Mouse (Mus musculus) right cerebral cortex, postnatal 10 days (tissue): Measurements from ENCODE around the gene Adamts17.
A peak's percentile ranks its signal among the peaks of the same experiment; 100 is the strongest.

Experiments
- DNase-seq, 2 experiments: peaks; one replicate each; pipeline ENCODE4 v3.0.0; 2021; ENCODE audit warnings: low spot score in 2 of 2

The Adamts17 gene

GRCm38 (mm10) chr7:66839463-66840007 is at the start of gene Adamts17:
TSS of gene Adamts17 (plus strand) at chr7:66839735.
- peak; percentile 96 to 98 for DNase-seq

DNA sequence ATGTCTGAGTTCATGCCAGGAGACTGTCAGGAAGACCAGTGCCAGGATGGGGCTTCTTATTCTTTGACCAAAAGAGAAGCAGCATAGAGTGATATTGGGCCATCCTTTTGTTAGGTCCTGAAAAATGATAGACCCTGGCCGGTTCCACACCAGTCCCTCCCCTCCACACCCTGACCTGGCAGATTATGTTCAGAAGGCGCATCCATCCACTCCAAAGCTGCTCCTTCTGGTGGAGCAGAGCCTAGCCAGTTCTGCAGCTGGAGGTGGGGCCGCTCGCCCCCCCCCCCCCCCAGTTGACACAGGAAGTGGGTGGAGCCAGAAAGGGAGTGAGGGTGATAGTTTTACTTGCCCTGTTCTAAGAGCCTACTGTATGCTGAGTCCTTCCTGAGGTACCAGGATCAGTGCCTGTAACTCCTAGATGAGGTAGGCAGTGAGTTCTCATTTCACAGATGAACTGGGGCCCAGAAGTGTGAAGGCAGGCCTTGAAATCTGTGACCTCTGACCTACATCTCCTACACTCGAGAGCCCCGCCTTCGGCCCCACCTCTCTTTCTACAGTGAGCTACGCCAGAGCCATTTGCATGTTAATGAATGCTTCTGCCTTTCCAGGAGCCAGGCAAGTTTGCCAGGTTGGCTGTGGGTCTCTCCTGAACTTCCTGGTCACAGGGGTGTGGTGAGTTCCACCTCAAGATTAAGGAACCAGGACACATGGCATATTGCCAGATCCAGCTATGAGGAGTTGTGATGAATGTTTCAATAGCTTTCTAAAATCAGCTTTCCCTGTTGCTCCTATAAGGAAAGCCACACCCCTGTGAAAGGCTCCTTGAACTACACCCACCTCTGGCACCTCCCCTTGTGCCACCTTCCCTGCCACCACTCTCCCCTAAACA is 49.4 kb upstream of the Adamts17 start:
- no peak for DNase-seq

GRCm38 (mm10) chr7:66791022-66791421 is 48.5 kb upstream of the Adamts17 start:
- DNase-seq: no peak

DNA sequence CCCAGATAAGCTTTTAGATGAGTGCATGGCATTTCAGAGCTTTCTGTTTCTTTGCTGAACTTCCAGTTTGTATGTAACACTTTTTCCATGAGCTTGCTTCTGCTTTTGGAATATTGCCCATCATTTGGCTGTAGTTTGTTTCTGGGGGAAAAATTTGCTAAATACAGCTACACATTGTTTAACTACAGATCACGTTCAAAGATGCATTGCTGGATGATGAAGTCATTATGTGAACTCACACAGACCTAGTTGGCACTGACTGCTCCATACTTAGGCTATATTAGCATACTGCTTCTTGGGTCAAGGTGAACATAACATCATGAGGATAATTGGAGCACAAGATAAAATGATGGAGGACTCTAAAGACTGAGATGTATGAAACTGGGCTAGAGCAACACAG is 42.6 kb upstream of the Adamts17 start:
- no peak for DNase-seq

DNA sequence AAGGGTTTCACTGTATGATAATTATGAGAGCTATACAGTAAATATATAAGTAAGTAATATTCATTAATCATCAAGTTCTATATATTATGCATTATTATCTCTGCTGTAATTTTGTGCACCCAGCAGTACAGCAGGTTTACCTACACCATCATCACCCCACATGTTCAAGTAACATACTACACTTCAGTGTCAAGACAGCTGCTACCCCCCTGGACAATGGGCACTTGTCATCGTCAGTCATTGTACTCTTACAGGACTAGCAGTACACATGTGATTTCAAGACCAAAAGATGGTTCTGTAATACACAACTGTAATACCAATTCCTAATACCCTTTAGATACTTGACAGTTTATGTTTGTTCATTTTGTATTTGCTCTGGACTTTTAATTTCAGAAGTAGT is 42.2 kb upstream of the Adamts17 start:
- no peak for DNase-seq

GRCm38 (mm10) chr7:66798826-66799225 is 40.7 kb upstream of the Adamts17 start:
- DNase-seq: peak; percentile 22 to 27

DNA sequence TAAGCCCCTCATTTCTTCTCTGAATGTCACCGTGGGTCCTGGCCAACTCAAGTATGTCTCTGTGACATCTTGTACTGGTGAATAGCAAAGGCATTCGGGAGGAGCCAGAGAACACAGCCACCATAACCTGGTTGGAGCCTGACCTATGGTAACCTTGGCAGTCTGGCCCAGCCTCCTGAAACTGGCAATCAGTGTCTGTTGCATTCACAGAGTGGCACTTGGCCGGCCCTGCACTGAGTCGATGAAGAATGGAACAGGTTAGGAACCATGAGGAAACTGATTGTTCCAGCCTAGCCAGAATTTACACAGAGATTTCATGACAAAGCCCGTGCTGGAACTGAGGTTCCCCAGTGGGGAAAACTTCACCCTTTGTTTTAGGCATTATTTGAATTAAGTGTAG is 38.8 kb upstream of the Adamts17 start:
- DNase-seq: no peak

DNA sequence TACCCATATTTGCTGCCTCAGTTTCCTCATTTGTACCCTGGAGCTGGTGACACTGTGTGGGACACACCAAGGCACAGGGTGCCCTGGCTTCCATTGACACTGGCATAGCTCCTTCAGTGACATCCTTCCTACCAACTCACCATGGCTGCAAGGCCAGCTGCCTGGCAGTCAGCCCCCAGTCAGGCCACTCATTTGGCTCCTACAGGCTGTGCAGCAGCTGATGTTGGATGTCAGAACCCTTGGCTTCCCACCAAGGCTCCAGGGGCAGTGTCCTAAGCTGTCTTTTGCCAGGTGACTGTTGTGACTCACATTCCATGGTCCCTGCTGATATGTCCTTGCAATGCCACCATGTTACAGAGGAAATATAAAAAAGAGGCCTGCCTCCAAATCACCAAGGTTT is 37.8 kb upstream of the Adamts17 start:
- peak in 1 of 2 experiments; percentile 33 for DNase-seq

GRCm38 (mm10) chr7:66803798-66804197 is 35.7 kb upstream of the Adamts17 start:
- no peak for DNase-seq

GRCm38 (mm10) chr7:66806801-66807200 is 32.7 kb upstream of the Adamts17 start:
- no peak for DNase-seq

GRCm38 (mm10) chr7:66810436-66810835 is 29.1 kb upstream of the Adamts17 start:
- DNase-seq: no peak

- DNase-seq: no peak
Measured at GRCm38 (mm10) chr7:66811294-66811693, 28.2 kb upstream of the Adamts17 start.

- no peak for DNase-seq
Measured at GRCm38 (mm10) chr7:66812289-66812688, 27.2 kb upstream of the Adamts17 start.

DNA sequence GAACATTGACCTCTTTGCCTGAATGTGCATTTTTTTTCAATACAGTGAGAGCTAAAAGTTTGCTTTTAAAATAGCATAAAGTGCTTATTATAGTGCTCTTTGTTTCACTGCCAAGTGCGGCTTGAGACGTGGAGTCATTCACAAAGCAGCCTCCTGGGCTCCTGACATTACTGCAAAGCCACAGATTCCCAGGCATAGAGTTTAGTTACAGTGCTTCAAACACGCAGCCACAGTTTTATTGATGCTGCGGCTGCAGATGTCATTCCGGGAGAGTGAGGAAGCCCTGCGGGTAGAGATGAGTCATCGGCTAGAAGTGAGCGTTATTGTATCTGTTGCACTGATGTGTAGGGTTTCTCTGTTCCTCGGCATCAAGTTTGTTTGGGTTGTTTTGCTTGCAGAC is 26.8 kb upstream of the Adamts17 start:
- DNase-seq: peak in 1 of 2 experiments; percentile 38

- DNase-seq: no peak
Measured at GRCm38 (mm10) chr7:66813172-66813571, 26.4 kb upstream of the Adamts17 start.

- DNase-seq: no peak
Measured at GRCm38 (mm10) chr7:66815526-66815925, 24.0 kb upstream of the Adamts17 start.

DNA sequence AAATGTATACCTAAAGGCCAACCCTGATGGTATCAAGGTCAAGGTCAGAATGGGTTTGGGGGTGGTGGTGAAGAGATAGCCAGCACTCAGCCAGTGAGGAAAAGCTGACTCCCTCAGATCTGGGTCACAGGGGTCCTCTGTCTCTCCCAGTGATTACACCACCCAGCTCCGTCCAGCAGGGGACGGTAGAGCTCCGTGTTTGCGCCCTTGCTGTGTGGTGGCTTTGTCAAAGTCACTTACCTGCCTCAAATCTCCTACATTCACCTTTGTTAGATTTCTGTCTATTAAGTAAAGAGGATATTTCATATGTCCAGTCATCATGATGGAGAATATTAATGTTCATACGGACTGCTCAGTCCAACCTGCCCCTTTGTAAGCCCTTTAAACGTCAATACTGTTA is 19.5 kb upstream of the Adamts17 start:
- peak in 1 of 2 experiments; percentile 50 for DNase-seq

GRCm38 (mm10) chr7:66830803-66831202 is 8.7 kb upstream of the Adamts17 start:
- DNase-seq: no peak

- DNase-seq: peak; percentile 45 to 64
Measured at GRCm38 (mm10) chr7:66831295-66831694, 8.2 kb upstream of the Adamts17 start.

DNA sequence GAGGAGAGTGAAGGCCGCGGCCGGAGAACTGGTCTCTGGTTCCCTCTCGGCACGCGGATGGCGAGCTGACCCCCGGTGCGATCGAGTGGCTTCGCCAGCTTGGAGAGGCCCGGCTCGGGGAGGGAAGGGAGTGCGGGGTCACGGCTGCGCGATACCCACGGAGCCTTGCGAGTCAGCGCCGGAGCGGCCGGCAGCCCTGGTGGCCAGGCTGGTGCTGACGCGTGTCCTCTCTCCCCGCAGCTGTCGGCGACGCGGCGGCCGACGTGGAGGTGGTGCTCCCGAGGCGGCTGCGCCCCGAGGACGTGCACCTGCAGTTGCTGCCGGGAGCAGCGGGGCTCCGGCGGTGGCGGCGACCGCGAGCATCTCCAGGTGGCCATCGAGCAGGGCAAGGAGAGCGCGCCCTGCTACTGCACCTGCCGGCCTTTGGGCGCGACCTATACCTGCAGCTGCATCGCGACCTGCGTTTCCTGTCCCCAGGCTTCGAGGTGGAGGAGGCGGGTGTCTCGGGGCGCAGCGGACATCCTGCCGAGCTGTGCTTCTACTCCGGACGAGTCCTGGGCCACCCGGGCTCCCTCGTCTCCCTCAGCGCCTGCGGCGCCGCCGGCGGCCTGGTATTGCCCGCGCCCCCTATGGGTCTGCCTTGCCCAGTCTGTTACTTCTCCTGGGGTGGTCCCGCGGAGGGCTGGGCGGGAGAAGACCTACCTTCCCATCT is 629 bp downstream of the Adamts17 start:
- peak; percentile 58 to 67 for DNase-seq

DNA sequence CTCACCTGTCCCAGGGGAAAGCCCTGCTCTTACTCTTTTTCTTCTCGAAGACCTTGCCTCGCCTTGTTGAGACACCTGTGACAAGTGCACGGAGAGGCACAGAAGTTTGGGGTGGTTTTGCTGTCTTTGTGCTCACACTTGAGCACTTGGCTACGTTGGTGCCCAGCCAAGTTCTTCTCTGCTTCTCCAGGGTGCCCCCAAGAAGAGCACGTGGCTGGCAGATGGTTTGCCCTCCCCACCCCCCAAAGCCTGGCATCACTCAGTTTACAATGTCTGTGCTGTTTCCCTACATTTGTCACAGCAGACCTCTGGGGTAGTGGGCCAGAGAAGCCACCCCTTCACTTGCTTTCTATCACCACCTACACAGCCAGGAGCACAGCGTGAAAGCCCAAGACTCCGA is 1.6 kb downstream of the Adamts17 start:
- peak; percentile 52 to 58 for DNase-seq

DNA sequence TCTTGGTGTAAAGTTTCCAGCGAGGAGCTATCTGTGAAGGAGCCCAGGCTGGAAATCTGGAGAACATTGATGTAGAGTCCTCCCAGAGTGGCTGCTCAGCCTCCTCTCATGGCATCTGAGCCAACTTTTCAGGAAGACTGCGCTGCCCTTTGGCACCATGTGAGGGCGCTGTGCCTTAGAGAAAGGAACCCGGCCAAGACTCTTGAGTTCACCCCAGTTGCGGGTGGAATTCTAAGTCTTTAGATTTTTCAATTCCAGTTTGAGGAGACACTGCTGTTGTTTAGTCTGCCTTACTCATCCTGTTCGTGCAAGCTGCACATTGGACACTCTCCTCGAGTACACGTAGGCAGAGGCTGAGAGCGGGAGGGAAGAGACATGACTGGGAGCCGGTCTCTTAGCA is 2.5 kb downstream of the Adamts17 start:
- peak; percentile 89 for DNase-seq

GRCm38 (mm10) chr7:66843846-66844245 is 4.3 kb downstream of the Adamts17 start:
- DNase-seq: no peak
